Mouse (Mus musculus) hindbrain, embryonic 14.5 days (tissue): ENCODE data around the gene Card14. TPM values are rescaled to one million over a fixed set of nuclear protein-coding genes. Genes with fewer than 3 reads are reported as not detected.

Experiments used
- ATAC-seq: fragments of 200-750 bp; cut with Nextera tagmentation; 2 replicates; pipeline ENCODE4 v1.8.0; 2017; ENCODE audit warnings: moderate number of reproducible peaks, mild to moderate bottlenecking, moderate TSS enrichment, moderate library complexity; ENCODE audit not compliant: low FRiP score
- DNase-seq: peaks from one replicate; pipeline ENCODE4 v3.0.0-alpha.2; 2015; ENCODE audit warnings: low spot score
- H3K27ac ChIP-seq: fragments of 300-500 bp; sonication (generic); 2 replicates; pipeline ENCODE4 v1.5.1; 2014; ENCODE audit warnings: mild to moderate bottlenecking, moderate library complexity
- H3K27me3 ChIP-seq: fragments of 300-500 bp; sonication (generic); 2 replicates; pipeline ENCODE4 v1.6.1; 2014; ENCODE audit warnings: mild to moderate bottlenecking, low read length, mixed read lengths; ENCODE audit not compliant: control insufficient read depth, insufficient read depth
- H3K36me3 ChIP-seq: fragments of 300-500 bp; sonication (generic); replicated peaks from 2 replicates; pipeline ENCODE4 v1.6.1; 2014; ENCODE audit not compliant: control insufficient read depth, insufficient read depth
- H3K4me1 ChIP-seq: fragments of 300-500 bp; sonication (generic); replicated peaks from 2 replicates; pipeline ENCODE4 v1.6.1; 2014; ENCODE audit warnings: antibody characterized with exemption, low read length, mixed read lengths; ENCODE audit not compliant: control insufficient read depth, insufficient read depth
- H3K4me2 ChIP-seq: fragments of 300-500 bp; sonication (generic); replicated peaks from 2 replicates; pipeline ENCODE4 v1.6.1; 2014; ENCODE audit warnings: mild to moderate bottlenecking, moderate library complexity
- H3K4me3 ChIP-seq: fragments of 300-500 bp; sonication (generic); replicated peaks from 2 replicates; pipeline ENCODE4 v1.5.1; 2014; ENCODE audit warnings: mild to moderate bottlenecking, low read length
- H3K9ac ChIP-seq: fragments of 300-500 bp; sonication (generic); 2 replicates; pipeline ENCODE4 v1.6.1; 2014
- H3K9me3 ChIP-seq: fragments of 300-500 bp; sonication (generic); 2 replicates; pipeline ENCODE4 v1.6.1; 2016; ENCODE audit warnings: low read length; ENCODE audit not compliant: control insufficient read depth
- WGBS: fragments of 180-500 bp; shearing (Covaris S2); extraction: QIAGEN DNeasy Blood & Tissue Kit; methylation state at CpG from one replicate; pipeline ENCODE4 v1.1.7; 2014; 5-methylcytosine and 5-hydroxymethylcytosine counted together
- polyA plus RNA-seq: library from polyadenylated mRNA; unstranded; fragments of >200 nt; fragmentation: Nextera tagmentation; extraction: Ambion mirVana; gene quantifications from 2 replicates; pipeline ENCODE4 v1.2.1, GENCODE M21; 2014

Gene Card14
- polyA plus RNA-seq, 1 experiment from 2014 or later: 0.16 TPM

DNA sequence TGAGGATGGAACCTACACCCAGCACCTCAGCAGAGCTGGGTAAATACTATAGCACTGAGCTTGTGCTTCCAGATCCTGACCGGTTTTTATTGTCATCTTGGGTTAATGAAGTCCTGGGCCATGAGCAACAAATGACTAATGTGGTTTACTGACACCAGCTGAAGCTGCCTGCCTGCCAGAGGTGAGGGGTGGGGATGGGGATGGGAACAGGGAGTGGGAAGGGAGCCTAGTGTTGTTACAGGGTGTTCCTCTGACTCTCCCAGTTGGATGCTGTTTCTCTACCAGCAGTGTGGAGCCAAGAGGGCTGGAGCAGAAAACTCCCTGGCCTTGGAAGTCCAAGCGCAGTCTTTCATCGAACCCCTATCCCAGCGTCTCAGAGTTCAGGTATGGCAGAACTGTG lies 9.2 kb downstream of the Card14 start:
- Histone ChIP-seq H3K36me3 (no peaks in the 10 kb centered on the region), H3K4me2 (no peak overlapping the region), H3K27me3 (no peaks in the 10 kb centered on the region), H3K4me3 (no peak overlapping the region), H3K9me3 (no peaks in the 10 kb centered on the region), H3K4me1 (no peaks in the 10 kb centered on the region), H3K9ac (no peak overlapping the region), H3K27ac (no peak overlapping the region)
- ATAC-seq (no peak), DNase-seq (no peak)
- 86% methylated on average over 4 of the region's 4 CpGs for WGBS

DNA sequence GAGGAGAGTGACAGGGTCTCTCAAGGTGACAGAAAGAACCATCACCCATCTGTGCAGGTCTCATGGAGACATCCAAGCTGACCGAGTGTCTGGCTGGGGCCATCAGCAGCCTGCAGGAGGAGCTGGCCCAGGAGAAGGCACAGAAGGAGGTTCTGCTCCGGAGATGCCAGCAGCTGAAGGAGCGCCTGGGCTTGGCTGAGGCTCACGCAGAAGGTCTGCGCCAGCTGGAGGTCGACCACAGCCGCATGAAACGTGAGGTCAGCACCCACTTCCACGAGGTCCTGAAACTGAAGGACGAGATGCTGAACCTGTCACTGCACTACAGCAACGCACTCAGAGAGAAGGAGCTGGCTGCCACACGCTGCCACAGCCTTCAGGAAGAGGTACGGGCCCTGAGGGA lies 15.0 kb downstream of the Card14 start:
- Histone ChIP-seq H3K4me3 (no peak overlapping the region), H3K36me3 (no peaks in the 10 kb centered on the region), H3K27me3 (no peaks in the 10 kb centered on the region), H3K9me3 (no peaks in the 10 kb centered on the region), H3K27ac (no peak overlapping the region), H3K9ac (no peak overlapping the region), H3K4me2 (no peak overlapping the region), H3K4me1 (no peaks in the 10 kb centered on the region)
- ATAC-seq (no peak), DNase-seq (no peak)
- WGBS: 85% methylated on average over 13 of the region's 13 CpGs

DNA sequence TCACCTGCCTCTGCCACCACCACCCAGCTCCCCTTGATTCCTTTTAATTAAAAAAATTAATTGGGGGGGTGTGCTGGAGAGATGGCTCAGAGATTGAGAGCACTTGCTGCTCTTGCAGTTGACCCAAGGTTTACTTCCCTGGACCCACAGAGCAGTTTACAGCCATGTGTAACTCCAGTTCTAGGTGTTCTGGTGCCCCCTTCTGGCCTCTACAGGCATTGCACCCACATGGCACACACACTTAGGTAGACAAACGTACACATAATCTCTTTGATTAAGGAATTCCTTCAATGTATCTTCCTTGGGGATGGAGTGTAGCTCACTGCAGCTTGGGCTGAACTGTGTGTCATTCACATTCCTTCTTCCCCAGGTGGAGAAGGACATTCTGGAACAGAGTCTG lies 17.5 kb downstream of the Card14 start:
- 69% methylated on average over 1 of the region's 1 CpGs for WGBS
- no peak overlapping the region for H3K27ac ChIP-seq

DNA sequence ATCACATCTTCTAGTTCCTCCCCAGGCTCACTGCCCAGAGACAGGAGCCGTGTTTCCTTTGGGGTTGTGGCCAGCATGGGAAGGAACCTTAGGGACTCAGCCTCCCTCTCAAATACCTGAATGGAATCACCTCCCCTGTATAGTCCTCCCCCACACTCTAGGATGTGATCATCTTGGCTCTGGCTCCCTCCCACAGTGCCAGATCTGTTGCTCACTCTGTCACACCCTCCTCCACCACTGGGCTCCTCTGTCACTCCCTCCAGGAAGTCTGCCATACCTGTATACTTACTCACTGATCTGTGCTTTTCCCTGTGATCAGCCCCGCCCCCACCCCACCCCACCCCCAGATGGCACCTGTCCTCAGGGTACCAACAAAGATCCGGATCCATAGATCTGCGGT lies 23.0 kb downstream of the Card14 start:
- H3K9ac ChIP-seq: no peak overlapping the region
- no peaks in the 10 kb centered on the region; the same call in 1 of the 2 replicates for H3K27me3 ChIP-seq
- H3K36me3 ChIP-seq: no peaks in the 10 kb centered on the region
- DNase-seq: no peak
- no peak overlapping the region for H3K4me2 ChIP-seq
- no peaks in the 10 kb centered on the region for H3K9me3 ChIP-seq
- no peak overlapping the region for H3K4me3 ChIP-seq
- H3K4me1 ChIP-seq: no peaks in the 10 kb centered on the region
- H3K27ac ChIP-seq: no peak overlapping the region
- WGBS: 76% methylated on average over 4 of the region's 4 CpGs
- no peak for ATAC-seq

More for the DNA sequence above, 17.5 kb downstream of the Card14 start:
- no peaks in the 10 kb centered on the region; the same call in 1 of the 2 replicates for H3K27me3 ChIP-seq
- no peaks in the 10 kb centered on the region for H3K4me1 ChIP-seq
- H3K9ac ChIP-seq: no peak overlapping the region
- ATAC-seq: no peak
- H3K9me3 ChIP-seq: no peaks in the 10 kb centered on the region
- DNase-seq: no peak
- H3K4me3 ChIP-seq: no peak overlapping the region
- no peaks in the 10 kb centered on the region for H3K36me3 ChIP-seq
- H3K4me2 ChIP-seq: no peak overlapping the region

DNA sequence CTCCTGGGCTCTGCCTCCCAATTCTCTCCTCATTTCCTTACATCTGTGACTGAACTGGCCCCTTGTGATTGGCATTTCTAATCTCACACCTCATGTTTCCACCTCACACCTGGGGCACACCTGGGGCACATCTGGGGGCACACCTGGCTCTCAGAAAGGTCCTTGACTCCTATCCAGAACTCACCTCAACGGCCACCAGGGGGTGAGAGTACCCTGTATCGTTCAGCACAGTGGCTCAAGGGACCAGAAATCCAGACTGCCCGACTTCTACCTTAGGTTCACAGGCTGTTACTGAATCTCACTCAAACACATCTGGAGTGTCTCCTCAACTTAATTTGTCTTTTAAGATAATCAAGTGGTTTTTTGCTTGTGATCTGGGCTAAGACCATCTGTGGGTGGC lies 24.4 kb downstream of the Card14 start:
- no peak for ATAC-seq
- H3K4me1 ChIP-seq: no peaks in the 10 kb centered on the region
- H3K36me3 ChIP-seq: no peaks in the 10 kb centered on the region
- no peaks in the 10 kb centered on the region; the same call in 1 of the 2 replicates for H3K27me3 ChIP-seq
- no peak overlapping the region for H3K4me2 ChIP-seq
- no peak overlapping the region for H3K9ac ChIP-seq
- H3K27ac ChIP-seq: no peak overlapping the region
- no peak for DNase-seq
- H3K9me3 ChIP-seq: no peaks in the 10 kb centered on the region
- H3K4me3 ChIP-seq: no peak overlapping the region
- 52% methylated on average over 3 of the region's 3 CpGs for WGBS

DNA sequence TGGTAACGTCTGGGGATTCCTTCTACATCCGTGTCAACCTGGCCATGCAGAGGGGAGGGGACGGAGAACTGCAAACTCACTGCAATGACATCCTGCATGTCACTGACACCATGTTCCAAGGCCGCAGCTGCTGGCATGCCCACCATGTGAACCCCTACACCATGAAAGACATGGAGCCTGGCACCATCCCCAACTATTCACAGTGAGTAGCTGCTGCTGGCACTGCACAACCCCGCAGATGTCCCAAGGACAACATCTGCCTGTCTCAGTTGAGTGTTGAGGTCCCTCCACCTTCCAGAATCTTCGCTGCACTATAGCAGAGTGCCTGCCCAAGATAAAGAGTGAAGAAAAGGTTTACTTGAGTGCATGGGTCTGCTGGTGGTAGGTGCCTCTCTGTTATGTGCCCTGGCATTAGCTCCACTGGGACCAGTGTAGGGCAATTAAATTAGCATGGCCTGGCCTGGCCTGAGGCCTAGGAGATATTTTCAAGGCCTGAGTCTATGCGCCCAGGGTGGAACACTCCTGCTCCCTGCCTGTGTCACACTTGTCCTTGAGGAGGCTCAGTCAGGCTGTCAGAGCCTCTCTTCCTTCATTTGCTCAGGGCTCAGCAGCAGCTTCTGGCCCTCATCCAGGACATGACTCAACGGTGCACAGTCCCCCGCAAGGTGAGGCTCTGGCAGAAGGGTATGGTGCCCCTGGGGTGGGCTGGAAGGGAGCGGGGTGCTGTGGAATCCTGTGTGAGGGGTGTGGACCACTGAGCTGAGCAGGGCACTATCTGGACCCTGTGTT lies 30.9 kb downstream of the Card14 start:
- Histone ChIP-seq H3K9me3 (no peaks in the 10 kb centered on the region), H3K27ac (no peak overlapping the region), H3K4me3 (no peak overlapping the region), H3K4me1 (no peaks in the 10 kb centered on the region), H3K36me3 (no peaks in the 10 kb centered on the region), H3K9ac (no peak overlapping the region), H3K27me3 (no peaks in the 10 kb centered on the region), H3K4me2 (no peak overlapping the region)
- ATAC-seq: no peak
- DNase-seq: no peak
- 83% methylated on average over 10 of the region's 10 CpGs for WGBS

DNA sequence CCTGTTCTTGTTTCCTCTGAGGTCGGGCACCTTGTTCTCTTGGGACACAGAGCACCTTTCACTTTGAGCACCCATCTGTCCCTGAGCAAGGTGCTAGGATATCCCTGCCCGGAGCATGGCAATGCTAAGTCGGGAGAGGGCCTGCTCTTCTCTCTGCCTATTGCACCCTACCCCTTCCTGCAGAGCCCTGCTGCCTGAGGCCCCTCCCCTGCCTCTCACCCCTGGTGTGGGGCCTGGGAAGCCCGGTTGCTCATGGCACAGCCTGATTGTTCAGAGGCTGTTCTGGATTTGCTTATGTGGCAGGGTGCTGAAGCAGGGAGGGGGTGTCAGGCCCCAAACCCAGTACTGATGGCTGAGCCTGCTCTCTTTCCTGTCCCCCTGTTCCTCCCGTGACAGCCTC lies 31.6 kb downstream of the Card14 start:
- DNase-seq (no peak), ATAC-seq (no peak)
- H3K36me3 ChIP-seq: no peaks in the 10 kb centered on the region
- no peaks in the 10 kb centered on the region for H3K9me3 ChIP-seq
- no peaks in the 10 kb centered on the region for H3K4me1 ChIP-seq
- WGBS: 48% methylated on average over 5 of the region's 5 CpGs
- no peak overlapping the region for H3K9ac ChIP-seq
- no peaks in the 10 kb centered on the region for H3K27me3 ChIP-seq
- no peak overlapping the region for H3K27ac ChIP-seq
- no peak overlapping the region for H3K4me3 ChIP-seq
- H3K4me2 ChIP-seq: no peak overlapping the region

DNA sequence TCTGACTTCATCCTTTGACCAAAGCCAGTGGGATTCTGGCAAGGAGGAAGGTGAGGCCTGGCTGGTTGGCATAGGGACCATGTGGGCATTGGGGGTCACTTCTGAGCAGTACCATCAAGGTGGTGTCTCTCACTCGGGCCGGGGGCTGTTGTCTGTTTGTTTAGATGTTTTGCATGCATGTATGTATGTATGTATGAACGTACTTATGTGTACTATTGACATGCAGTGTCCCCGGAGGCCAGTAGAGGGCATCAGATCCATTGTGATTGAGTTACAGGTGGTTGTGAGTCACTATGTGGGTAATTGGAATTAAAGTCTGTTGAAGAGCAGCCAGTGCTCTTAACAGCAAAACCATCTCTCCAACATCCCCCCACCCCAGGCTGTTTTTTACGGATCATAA lies 32.1 kb downstream of the Card14 start:
- DNase-seq (peak; percentile 89), ATAC-seq (no peak; the same call in 1 of the 2 replicates)
- Histone ChIP-seq H3K36me3 (no peaks in the 10 kb centered on the region), H3K9ac (no peak overlapping the region), H3K4me1 (no peaks in the 10 kb centered on the region), H3K4me2 (no peak overlapping the region), H3K27ac (no peak overlapping the region), H3K4me3 (no peak overlapping the region), H3K27me3 (no peaks in the 10 kb centered on the region), H3K9me3 (no peaks in the 10 kb centered on the region)
- WGBS: 10% methylated on average over 5 of the region's 5 CpGs

DNA sequence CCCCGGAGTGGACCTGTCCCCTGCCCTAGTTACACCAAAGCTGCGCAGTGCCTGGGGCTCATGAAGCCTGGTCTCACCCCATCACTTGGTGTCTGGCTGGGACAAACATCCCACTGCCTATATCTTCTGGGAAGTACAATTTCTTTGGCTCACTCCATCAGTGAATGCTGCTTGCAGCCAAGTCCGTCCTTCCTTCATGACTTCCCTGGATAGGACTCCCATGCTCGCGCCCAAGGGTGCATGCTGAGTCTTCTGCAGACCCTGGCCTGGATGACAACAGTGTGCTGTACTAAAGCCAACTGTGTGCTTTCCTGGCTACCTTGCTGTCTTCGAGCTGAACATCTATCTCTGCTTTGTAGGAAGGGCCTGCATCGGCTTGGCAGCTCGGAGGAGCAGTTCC lies 36.6 kb downstream of the Card14 start:
- ATAC-seq: no peak
- no peak for DNase-seq
- no peak overlapping the region for H3K27ac ChIP-seq
- WGBS: 84% methylated on average over 8 of the region's 8 CpGs
- no peak overlapping the region for H3K4me3 ChIP-seq
- H3K36me3 ChIP-seq: no peaks in the 10 kb centered on the region
- H3K4me2 ChIP-seq: no peak overlapping the region
- no peaks in the 10 kb centered on the region for H3K9me3 ChIP-seq
- no peaks in the 10 kb centered on the region for H3K27me3 ChIP-seq
- H3K9ac ChIP-seq: no peak overlapping the region
- no peaks in the 10 kb centered on the region for H3K4me1 ChIP-seq

DNA sequence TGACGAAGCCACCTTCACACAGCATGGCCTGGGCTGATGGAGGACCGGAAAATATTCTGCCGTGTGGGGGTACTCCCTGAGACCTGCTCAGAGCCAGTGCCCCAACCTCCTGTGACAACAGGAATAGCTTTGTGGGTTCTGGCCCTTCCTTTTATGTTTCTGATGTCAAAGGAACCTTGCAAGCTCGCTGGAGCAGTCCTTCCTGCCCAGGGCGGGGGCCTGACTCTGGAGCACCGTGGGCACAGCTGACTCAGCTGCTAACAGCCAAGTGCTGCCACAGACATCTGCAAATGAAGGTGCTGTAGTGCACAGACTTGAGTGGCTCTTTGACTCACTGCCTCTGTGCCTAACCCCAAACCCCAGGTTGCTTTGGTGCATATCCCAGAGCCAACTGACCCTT lies 37.3 kb downstream of the Card14 start:
- H3K27me3 ChIP-seq: no peaks in the 10 kb centered on the region
- WGBS: 74% methylated on average over 6 of the region's 6 CpGs
- no peaks in the 10 kb centered on the region for H3K4me1 ChIP-seq
- H3K36me3 ChIP-seq: no peaks in the 10 kb centered on the region
- ATAC-seq (no peak), DNase-seq (no peak)
- H3K27ac ChIP-seq: no peak overlapping the region
- H3K9ac ChIP-seq: no peak overlapping the region
- H3K4me3 ChIP-seq: no peak overlapping the region
- no peak overlapping the region for H3K4me2 ChIP-seq
- no peaks in the 10 kb centered on the region for H3K9me3 ChIP-seq
